Mouse (Mus musculus): Measurements from ENCODE around the gene Fhad1.
A peak's percentile ranks its signal among the peaks of the same experiment; 100 is the strongest.

The Fhad1 gene

GRCm38 (mm10) chr4:141930001-141930400 is 84.9 kb downstream of the Fhad1 start:
- DNase-seq = no peak

GRCm38 (mm10) chr4:141928881-141929281 is 86.0 kb downstream of the Fhad1 start:
- DNase-seq = no peak

GRCm38 (mm10) chr4:141925781-141926345 is 89.0 kb downstream of the Fhad1 start:
- no peak for DNase-seq

- DNase-seq = no peak
Observed at GRCm38 (mm10) chr4:141923961-141924360, 90.9 kb downstream of the Fhad1 start.

- DNase-seq = no peak
Observed at GRCm38 (mm10) chr4:141920391-141920790, 94.5 kb downstream of the Fhad1 start.

GRCm38 (mm10) chr4:141917735-141918419 is 97.0 kb downstream of the Fhad1 start:
- DNase-seq = peak; percentile 9

- no peak for DNase-seq
Observed at GRCm38 (mm10) chr4:141914040-141914439, 100.8 kb downstream of the Fhad1 start.

- no peak for DNase-seq
Observed at GRCm38 (mm10) chr4:141913201-141913993, 101.5 kb downstream of the Fhad1 start.

GRCm38 (mm10) chr4:141904710-141905109 is 110.2 kb downstream of the Fhad1 start:
- DNase-seq = no peak

GRCm38 (mm10) chr4:141902479-141902858 is 112.4 kb downstream of the Fhad1 start:
- no peak for DNase-seq

GRCm38 (mm10) chr4:141901711-141902478 is 113.0 kb downstream of the Fhad1 start:
- no peak for DNase-seq

GRCm38 (mm10) chr4:141900421-141900820 is 114.5 kb downstream of the Fhad1 start:
- no peak for DNase-seq

GRCm38 (mm10) chr4:141899936-141900335 is 114.9 kb downstream of the Fhad1 start:
- DNase-seq = no peak

GRCm38 (mm10) chr4:141898905-141899304 is 116.0 kb downstream of the Fhad1 start:
- no peak for DNase-seq

- no peak for DNase-seq
Observed at GRCm38 (mm10) chr4:141897838-141898237, 117.0 kb downstream of the Fhad1 start.

- no peak for DNase-seq
Observed at GRCm38 (mm10) chr4:141897225-141897624, 117.7 kb downstream of the Fhad1 start.

GRCm38 (mm10) chr4:141895772-141896171 is 119.1 kb downstream of the Fhad1 start:
- no peak for DNase-seq

- no peak for DNase-seq
Observed at GRCm38 (mm10) chr4:141893157-141893784, 121.6 kb downstream of the Fhad1 start.

- no peak for DNase-seq
Observed at GRCm38 (mm10) chr4:141886385-141886968, 128.4 kb downstream of the Fhad1 start.

GRCm38 (mm10) chr4:141885451-141885850 is 129.4 kb downstream of the Fhad1 start:
- DNase-seq = no peak

GRCm38 (mm10) chr4:141882858-141883257 is 132.0 kb downstream of the Fhad1 start:
- DNase-seq = no peak

- no peak for DNase-seq
Observed at GRCm38 (mm10) chr4:141881950-141882349, 132.9 kb downstream of the Fhad1 start.

Data from thymus, postnatal 14 days (tissue).